Mouse (Mus musculus) C2C12 (cell line): ENCODE data around the gene Ccdc90b.

Experiments used
- CEBPB ChIP-seq: IDR thresholded peaks from one replicate; pipeline ENCODE4 v1.6.1; 2011; ENCODE audit warnings: low read depth, mild to moderate bottlenecking, control low read depth, moderate library complexity
- CTCF ChIP-seq: IDR thresholded peaks from one replicate; pipeline ENCODE4 v1.5.1; 2011; ENCODE audit not compliant: control insufficient read depth, insufficient read depth, insufficient read length
- MAX ChIP-seq: IDR thresholded peaks from one replicate; pipeline ENCODE4 v1.6.1; 2011; ENCODE audit warnings: mild to moderate bottlenecking, control low read depth
- MYOD1 ChIP-seq: IDR thresholded peaks from one replicate; pipeline ENCODE4 v1.6.1; 2011; ENCODE audit warnings: low read depth; ENCODE audit not compliant: control insufficient read depth, insufficient read length
- USF1 ChIP-seq: IDR thresholded peaks from one replicate; pipeline ENCODE4 v1.6.1; 2011; ENCODE audit warnings: low read depth, mild to moderate bottlenecking, control low read depth, moderate library complexity

DNA sequence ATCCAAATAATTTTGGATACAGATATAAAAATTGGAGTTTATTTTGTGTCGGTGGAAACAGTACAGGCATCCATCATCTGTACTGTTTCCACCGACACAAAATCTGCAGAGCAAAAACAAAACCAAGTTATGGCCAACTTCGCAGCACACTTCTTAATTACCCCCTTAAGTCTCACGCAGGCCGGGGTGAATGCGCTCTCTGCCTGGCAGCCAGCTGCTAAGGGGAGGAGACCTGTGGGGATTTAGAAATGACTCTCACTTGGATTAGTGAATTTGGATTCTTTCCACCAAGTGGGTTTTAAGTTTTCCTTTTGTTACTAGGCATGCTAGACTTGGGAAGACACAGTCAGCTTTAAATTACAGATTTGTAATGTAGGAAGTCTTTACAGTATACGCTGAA, 49.9 kb downstream of the Ccdc90b start:
- TF ChIP-seq CTCF (no peak), CEBPB (no peak), USF1 (no peak), MAX (no peak), MYOD1 (no peak)
